Mouse (Mus musculus) limb, embryonic 15.5 days (tissue): ENCODE measurements at regions not wholly inside any gene's neighbourhood (a gene's known extent, or its start where the extent isn't known, plus 50 kb on each side); places are given as distances from the start of the nearest gene placed in this dataset.

ENCODE experiments used
- ATAC-seq: fragments of 200-750 bp; cut with Nextera tagmentation; 2 replicates; pipeline ENCODE4 v1.8.0; 2017; ENCODE audit warnings: low read depth, moderate TSS enrichment; ENCODE audit not compliant: insufficient number of reproducible peaks, low FRiP score, low TSS enrichment
- H3K27ac ChIP-seq: fragments of 300-500 bp; sonication (generic); 2 replicates; pipeline ENCODE4 v1.5.1; 2015; ENCODE audit warnings: moderate library complexity, mild to moderate bottlenecking, inconsistent platforms
- H3K27me3 ChIP-seq: fragments of 300-500 bp; sonication (generic); 2 replicates; pipeline ENCODE4 v1.6.1; 2015; ENCODE audit warnings: inconsistent platforms
- H3K36me3 ChIP-seq: fragments of 300-500 bp; sonication (generic); 2 replicates; pipeline ENCODE4 v1.6.1; 2015; ENCODE audit warnings: inconsistent platforms
- H3K4me1 ChIP-seq: fragments of 300-500 bp; sonication (generic); 2 replicates; pipeline ENCODE4 v1.6.1; 2015; ENCODE audit warnings: inconsistent platforms
- H3K4me2 ChIP-seq: fragments of 300-500 bp; sonication (generic); 2 replicates; pipeline ENCODE4 v1.6.1; 2015; ENCODE audit warnings: mild to moderate bottlenecking, inconsistent platforms
- H3K4me3 ChIP-seq: fragments of 300-500 bp; sonication (generic); 2 replicates; pipeline ENCODE4 v1.5.1; 2015; ENCODE audit warnings: mild to moderate bottlenecking, inconsistent platforms
- H3K9ac ChIP-seq: fragments of 300-500 bp; sonication (generic); 2 replicates; pipeline ENCODE4 v1.6.1; 2015; ENCODE audit warnings: inconsistent platforms
- H3K9me3 ChIP-seq: fragments of 300-500 bp; sonication (generic); 2 replicates; pipeline ENCODE4 v1.6.1; 2016; ENCODE audit warnings: inconsistent platforms
- whole genome bisulfite sequencing: fragments of 180-500 bp; shearing (Covaris S2); methylation state at CpG from one replicate; pipeline ENCODE4 v1.1.7; 2015; 5-methylcytosine and 5-hydroxymethylcytosine counted together

- Histone ChIP-seq H3K27me3 (no peaks in the 10 kb centered on the region), H3K27ac (no peak overlapping the region), H3K4me1 (peaks cover 8% of the 10 kb centered on the region), H3K4me3 (no peak overlapping the region), H3K9ac (no peak overlapping the region), H3K36me3 (no peaks in the 10 kb centered on the region), H3K4me2 (no peak overlapping the region), H3K9me3 (no peaks in the 10 kb centered on the region)
- ATAC-seq = no peak
- 49% methylated on average over 2 of the region's 2 CpGs for WGBS
These were observed 485.4 kb downstream of the 1700129C05Rik start for GRCm38 (mm10) chr14:58657263-58657662.

DNA sequence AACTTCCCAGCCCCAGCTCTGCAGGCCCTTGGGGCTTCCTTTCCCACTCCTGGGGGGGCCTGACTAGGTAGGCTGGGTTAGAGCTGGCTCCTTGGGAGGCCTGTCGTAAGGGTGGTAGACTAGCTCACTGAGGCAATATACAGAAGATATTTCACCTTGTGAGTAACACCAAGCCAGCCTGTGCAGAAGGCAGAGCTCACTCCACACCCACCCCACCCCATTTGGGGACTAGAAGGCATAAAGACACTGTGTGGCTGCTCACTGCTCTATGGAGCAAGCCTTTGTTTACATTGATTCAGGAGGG, 485.8 kb downstream of the 1700129C05Rik start:
- H3K27ac ChIP-seq = no peak overlapping the region
- no peaks in the 10 kb centered on the region for H3K36me3 ChIP-seq
- WGBS = 33% methylated on average over 1 of the region's 1 CpGs
- no peak for ATAC-seq
- H3K4me2 ChIP-seq = no peak overlapping the region
- H3K9ac ChIP-seq = no peak overlapping the region
- H3K9me3 ChIP-seq = no peaks in the 10 kb centered on the region
- no peaks in the 10 kb centered on the region for H3K27me3 ChIP-seq
- no peak overlapping the region for H3K4me3 ChIP-seq
- peaks cover 8% of the 10 kb centered on the region for H3K4me1 ChIP-seq

DNA sequence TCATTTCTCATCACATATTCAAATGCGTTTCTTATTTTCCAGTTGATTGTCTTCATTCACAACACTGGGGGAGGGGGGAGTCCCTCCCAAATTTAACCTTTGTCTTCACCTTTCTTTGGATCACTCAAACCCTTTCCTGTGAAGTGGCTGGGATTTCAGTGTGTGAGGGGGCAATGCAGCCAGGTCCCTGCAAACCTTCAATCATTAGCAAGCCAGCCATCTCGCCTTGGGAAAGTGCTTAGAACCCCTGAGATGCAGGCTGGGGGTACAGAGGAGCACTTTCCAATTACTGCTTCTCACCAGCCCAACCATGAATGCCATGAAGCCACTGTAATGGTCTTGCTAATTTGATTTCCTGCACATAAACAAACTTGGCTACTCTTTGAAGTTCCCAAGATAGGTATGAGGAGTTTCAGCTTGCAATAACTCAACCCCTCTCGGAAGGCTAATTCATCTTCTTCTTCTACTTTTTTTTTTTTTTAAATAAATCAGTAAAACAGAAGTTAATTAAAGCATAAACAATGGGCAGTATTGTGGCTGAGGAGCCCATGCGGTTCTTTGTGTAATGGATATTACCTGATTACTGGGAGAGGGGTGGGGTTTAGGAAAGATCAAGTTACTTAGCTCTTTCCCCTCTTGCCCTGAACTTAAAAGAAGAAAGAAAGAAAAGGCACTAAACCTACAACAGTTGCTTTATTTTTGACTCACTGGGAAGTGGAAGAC, 486.3 kb downstream of the 1700129C05Rik start:
- Histone ChIP-seq H3K4me1 (peaks cover 8% of the 10 kb centered on the region), H3K36me3 (no peaks in the 10 kb centered on the region), H3K9me3 (no peaks in the 10 kb centered on the region), H3K27me3 (no peaks in the 10 kb centered on the region), H3K4me3 (no peak overlapping the region), H3K4me2 (no peak overlapping the region), H3K9ac (no peak overlapping the region), H3K27ac (no peak overlapping the region)
- ATAC-seq = no peak
- WGBS = 25% methylated on average over 4 of the region's 4 CpGs

DNA sequence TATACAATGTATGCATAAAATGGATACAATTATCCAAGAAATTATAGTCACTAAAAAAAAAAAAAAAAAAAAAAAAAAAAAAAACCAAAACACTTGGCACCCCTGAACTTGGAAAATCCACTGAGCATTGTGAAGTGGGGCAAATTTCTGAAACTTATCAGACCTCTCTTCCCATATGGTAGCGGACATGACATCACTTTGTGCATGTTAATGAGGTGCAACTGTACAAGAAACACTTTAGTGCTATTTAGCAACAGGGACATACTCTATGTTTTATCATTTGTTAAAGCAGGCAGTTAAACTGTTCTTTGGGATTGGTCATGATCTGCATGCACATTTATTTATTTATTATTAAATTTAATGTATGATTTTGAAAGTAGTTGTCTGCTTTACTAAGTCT, 489.7 kb downstream of the 1700129C05Rik start:
- Histone ChIP-seq H3K4me2 (no peak overlapping the region), H3K9ac (no peak overlapping the region), H3K9me3 (no peaks in the 10 kb centered on the region), H3K27ac (no peak overlapping the region), H3K4me1 (peaks cover 8% of the 10 kb centered on the region), H3K4me3 (no peak overlapping the region), H3K27me3 (no peaks in the 10 kb centered on the region; the same call in 1 of the 2 replicates), H3K36me3 (no peaks in the 10 kb centered on the region)
- no peak for ATAC-seq
- 85% methylated on average over 1 of the region's 1 CpGs for WGBS

- Histone ChIP-seq H3K4me2 (no peak overlapping the region), H3K9me3 (no peaks in the 10 kb centered on the region), H3K27me3 (no peaks in the 10 kb centered on the region; the same call in 1 of the 2 replicates), H3K36me3 (no peaks in the 10 kb centered on the region), H3K4me1 (peaks cover 7% of the 10 kb centered on the region), H3K4me3 (no peak overlapping the region), H3K9ac (no peak overlapping the region), H3K27ac (no peak overlapping the region)
- ATAC-seq = no peak
- 62% methylated on average over 3 of the region's 3 CpGs for WGBS
These were observed 490.7 kb downstream of the 1700129C05Rik start for GRCm38 (mm10) chr14:58652004-58652403.

DNA sequence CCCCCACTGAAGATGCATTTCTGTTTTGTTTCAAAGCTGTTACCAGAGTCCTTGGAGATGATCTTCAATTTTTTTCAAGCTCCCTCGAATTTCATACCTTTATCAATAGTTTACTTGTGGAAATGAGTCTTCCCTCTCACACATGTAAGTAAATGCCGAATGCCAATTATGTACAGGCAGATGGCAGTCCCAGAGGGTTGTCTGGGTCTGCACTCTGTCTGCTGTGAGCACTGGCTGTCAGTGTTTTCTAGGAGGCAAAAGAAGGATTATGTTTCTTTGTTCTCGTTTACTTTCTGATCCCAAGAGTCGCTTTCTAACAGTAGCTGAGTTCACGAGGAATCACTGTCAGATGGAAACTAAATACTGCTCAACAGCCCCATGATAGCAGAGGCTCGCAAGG, 491.5 kb downstream of the 1700129C05Rik start:
- no peak overlapping the region for H3K27ac ChIP-seq
- no peaks in the 10 kb centered on the region for H3K36me3 ChIP-seq
- no peak for ATAC-seq
- H3K9me3 ChIP-seq = no peaks in the 10 kb centered on the region
- no peak overlapping the region for H3K4me2 ChIP-seq
- no peak overlapping the region for H3K9ac ChIP-seq
- 45% methylated on average over 6 of the region's 6 CpGs for WGBS
- no peak overlapping the region for H3K4me3 ChIP-seq
- 0 out of 2 replicates have a peak, but pooled peaks cover 3% of the 10 kb centered on the region for H3K4me1 ChIP-seq
- H3K27me3 ChIP-seq = no peaks in the 10 kb centered on the region; the same call in 1 of the 2 replicates

- ATAC-seq = no peak
- Histone ChIP-seq H3K27ac (no peak overlapping the region), H3K4me3 (no peak overlapping the region), H3K4me2 (no peak overlapping the region), H3K27me3 (peaks cover 20% of the 10 kb centered on the region), H3K9ac (no peak overlapping the region), H3K9me3 (no peaks in the 10 kb centered on the region), H3K36me3 (no peaks in the 10 kb centered on the region), H3K4me1 (peaks cover 4% of the 10 kb centered on the region; the same call in 1 of the 2 replicates)
- WGBS = 26% methylated on average over 7 of the region's 7 CpGs
These were observed 504.4 kb downstream of the 1700129C05Rik start for GRCm38 (mm10) chr14:58638337-58638696.

DNA sequence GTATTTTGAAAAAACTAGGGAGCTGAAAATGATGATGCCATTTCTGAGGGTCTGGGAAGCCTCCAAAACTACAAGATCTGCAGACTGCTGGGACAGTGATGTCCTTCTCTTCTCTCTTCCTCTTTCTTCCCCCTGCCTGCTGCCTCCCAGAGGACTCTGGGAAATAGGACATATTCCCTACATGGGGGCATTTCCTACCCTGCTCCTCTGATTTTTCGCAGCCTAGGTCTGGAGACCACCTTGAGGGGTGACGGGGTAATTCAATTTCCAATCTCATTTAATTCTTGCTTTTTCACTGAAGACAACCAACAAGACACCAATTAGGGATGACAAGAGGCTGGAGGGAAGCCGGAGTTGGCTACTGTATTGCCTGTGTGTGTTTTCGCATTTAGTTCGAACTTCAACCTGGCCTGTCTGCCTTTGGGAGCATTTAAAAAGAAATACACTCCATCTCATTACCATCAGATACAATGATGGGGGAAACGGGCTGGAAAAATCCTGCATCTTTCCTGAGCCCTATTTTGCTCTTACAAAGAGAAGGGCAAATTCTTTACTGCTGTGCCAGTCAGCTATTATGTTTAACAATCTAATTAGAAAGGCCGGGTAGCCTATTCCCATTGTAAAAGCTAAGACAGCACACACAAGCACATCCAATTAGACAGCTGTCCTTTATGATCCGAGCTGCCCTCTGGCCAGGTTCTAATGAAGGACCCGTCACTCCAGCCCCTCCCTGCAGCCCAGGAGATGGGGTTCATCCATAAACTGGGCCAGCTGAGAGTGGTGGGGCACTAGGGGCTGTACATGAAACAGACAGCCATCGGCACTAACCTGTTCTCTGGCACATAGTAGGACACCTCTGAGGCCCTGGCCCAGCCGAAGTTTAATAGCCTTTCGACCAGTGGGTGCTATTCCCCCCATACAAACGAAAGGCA, 505.0 kb downstream of the 1700129C05Rik start:
- no peak overlapping the region for H3K4me3 ChIP-seq
- ATAC-seq = no peak
- H3K27ac ChIP-seq = no peak overlapping the region
- H3K36me3 ChIP-seq = no peaks in the 10 kb centered on the region
- peaks cover 20% of the 10 kb centered on the region for H3K27me3 ChIP-seq
- no peak overlapping the region for H3K4me2 ChIP-seq
- H3K9ac ChIP-seq = no peak overlapping the region
- WGBS = 30% methylated on average over 13 of the region's 13 CpGs
- H3K9me3 ChIP-seq = no peaks in the 10 kb centered on the region
- peaks cover 4% of the 10 kb centered on the region; the same call in 1 of the 2 replicates for H3K4me1 ChIP-seq

DNA sequence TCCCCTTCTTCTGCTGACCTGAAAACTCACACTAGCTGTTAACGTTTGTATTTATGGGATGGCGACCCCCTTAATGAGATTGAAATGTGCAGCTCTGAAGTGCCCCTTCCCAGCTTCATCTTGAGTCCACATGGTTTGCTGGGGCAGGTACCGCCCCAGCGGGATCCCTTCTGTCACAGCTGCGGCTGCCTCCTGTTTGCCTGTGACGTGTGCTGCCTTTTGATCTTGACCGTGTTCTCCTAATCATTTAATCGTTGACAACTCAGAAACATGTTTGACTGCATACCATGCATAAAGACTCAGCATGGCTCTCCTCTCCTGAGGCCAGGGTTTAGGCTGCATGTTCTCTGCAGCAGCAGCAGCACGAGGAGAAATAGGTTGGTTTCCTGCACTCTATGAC, 511.5 kb downstream of the 1700129C05Rik start:
- WGBS = 15% methylated on average over 9 of the region's 9 CpGs
- no peak overlapping the region for H3K4me2 ChIP-seq
- peaks cover 17% of the 10 kb centered on the region for H3K27me3 ChIP-seq
- no peak overlapping the region for H3K9ac ChIP-seq
- H3K36me3 ChIP-seq = no peaks in the 10 kb centered on the region
- H3K9me3 ChIP-seq = no peaks in the 10 kb centered on the region
- H3K27ac ChIP-seq = no peak overlapping the region
- peaks cover 5% of the 10 kb centered on the region; the same call in 1 of the 2 replicates for H3K4me1 ChIP-seq
- no peak for ATAC-seq
- no peak overlapping the region for H3K4me3 ChIP-seq

DNA sequence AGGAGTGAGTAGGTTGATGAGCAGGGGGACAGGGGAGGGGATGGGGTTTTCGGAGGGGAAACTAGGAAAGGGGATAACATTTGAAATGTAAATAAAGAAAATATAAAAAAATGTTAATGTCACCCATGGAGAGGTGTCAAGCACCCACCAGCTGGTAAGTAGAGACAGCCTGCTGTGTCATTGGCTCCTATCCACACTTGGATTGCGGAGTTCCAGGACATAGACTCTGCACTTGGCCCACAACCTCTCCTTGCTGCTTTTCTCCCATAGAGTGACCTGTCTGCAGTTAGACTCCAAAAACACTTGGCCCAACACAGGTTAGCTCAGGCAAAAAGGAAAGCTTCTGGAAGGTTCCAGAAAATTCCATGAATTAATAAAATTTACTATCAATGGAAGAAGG, 514.4 kb downstream of the 1700129C05Rik start:
- peaks cover 5% of the 10 kb centered on the region; the same call in 1 of the 2 replicates for H3K4me1 ChIP-seq
- H3K27ac ChIP-seq = no peak overlapping the region
- no peak overlapping the region for H3K9ac ChIP-seq
- 92% methylated on average over 2 of the region's 2 CpGs for WGBS
- no peak overlapping the region for H3K4me3 ChIP-seq
- H3K36me3 ChIP-seq = no peaks in the 10 kb centered on the region
- H3K9me3 ChIP-seq = no peaks in the 10 kb centered on the region
- ATAC-seq = no peak
- peaks cover 9% of the 10 kb centered on the region; the same call in 1 of the 2 replicates for H3K27me3 ChIP-seq
- no peak overlapping the region for H3K4me2 ChIP-seq

- H3K9ac ChIP-seq = no peak overlapping the region
- WGBS = 61% methylated on average over 5 of the region's 5 CpGs
- H3K27ac ChIP-seq = no peak overlapping the region
- H3K4me3 ChIP-seq = no peak overlapping the region
- peaks cover 9% of the 10 kb centered on the region; the same call in 1 of the 2 replicates for H3K27me3 ChIP-seq
- H3K4me1 ChIP-seq = peaks cover 5% of the 10 kb centered on the region; the same call in 1 of the 2 replicates
- H3K36me3 ChIP-seq = no peaks in the 10 kb centered on the region
- ATAC-seq = no peak
- H3K4me2 ChIP-seq = no peak overlapping the region
- H3K9me3 ChIP-seq = no peaks in the 10 kb centered on the region
These were observed 516.0 kb downstream of the 1700129C05Rik start for GRCm38 (mm10) chr14:58626506-58627256.
